Mouse (Mus musculus): ENCODE measurements around the gene Ip6k3.

GRCm38 (mm10) chr17:27178427-27179177, 11.0 kb upstream of the Ip6k3 start:
- TF ChIP-seq MAX (IDR thresholded peaks at IDR 0.05; ENCODE audit: low read length) (no peak), POLR2A (IDR thresholded peaks at IDR 0.05; ENCODE audit: low read depth, low read length) (no peak), ZNF384 (IDR thresholded peaks at IDR 0.05; ENCODE audit: low read depth, low read length) (no peak), CTCF (conservative IDR thresholded peaks at IDR 0.05 in 1 of 2, IDR thresholded peaks at IDR 0.05 in 1 of 2; ENCODE audit: low read depth in 2 of 2, low read length in 2 of 2) (no peak), MYC (IDR thresholded peaks at IDR 0.05; ENCODE audit: low read depth, low read length) (no peak)
